Mouse (Mus musculus) c-Kit-positive CD71-negative TER-119-negative erythroid progenitor cells, embryonic 14.5 days (primary cell): ENCODE measurements around the gene Rplp0.
"Not testable (repeated sequence)": the region's sequence is repeated elsewhere in the genome, so short reads cannot be mapped to it uniquely, and the experiment has no call there.

Source experiments
- DNase-seq: peaks from one replicate; pipeline ENCODE4 v3.0.0-alpha.2; 2013; ENCODE audit warnings: low read depth

Gene Rplp0

DNA sequence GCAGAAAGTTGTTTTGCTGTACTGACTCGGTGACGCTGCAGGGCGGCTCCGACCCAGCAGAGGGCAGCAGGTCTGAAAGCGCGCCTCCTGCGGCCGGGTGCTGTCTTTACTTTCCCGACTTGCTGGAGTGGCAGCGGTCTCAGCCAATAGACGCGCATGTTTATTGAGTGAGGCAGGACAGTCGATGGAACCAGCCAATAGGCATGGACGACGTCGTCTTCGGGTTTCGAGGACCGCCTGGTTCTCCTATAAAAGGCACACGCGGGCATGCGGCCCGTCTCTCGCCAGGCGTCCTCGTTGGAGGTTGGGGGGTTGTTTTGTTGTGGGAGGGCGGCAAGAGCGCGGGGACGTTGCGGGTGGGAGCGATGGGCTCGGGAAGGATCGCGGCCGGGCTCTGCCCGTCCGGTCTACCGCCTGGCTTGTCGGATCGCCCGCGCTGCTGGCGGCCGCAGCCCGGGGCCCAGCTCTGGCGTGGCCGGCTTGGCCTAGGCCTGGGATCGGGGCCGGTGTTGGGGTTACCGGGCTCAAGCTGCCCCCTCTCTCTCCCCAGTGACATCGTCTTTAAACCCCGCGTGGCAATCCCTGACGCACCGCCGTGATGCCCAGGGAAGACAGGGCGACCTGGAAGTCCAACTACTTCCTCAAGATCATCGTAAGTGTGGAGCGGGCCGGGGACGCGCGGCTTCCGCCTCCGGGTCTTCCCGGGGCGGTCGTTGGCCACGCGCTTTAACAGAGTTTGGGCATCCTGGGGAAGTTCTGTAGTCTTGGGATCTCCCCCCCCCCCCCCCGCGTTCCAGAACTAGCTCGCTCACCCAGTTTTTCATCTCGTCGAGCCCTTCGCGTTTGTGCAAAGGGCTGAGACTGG, at the start of gene Rplp0:
Gene Rplp0, plus strand, starts transcription at position 231 of the 865 bp plus-strand sequence.
- peak; percentile 99 for DNase-seq

DNA sequence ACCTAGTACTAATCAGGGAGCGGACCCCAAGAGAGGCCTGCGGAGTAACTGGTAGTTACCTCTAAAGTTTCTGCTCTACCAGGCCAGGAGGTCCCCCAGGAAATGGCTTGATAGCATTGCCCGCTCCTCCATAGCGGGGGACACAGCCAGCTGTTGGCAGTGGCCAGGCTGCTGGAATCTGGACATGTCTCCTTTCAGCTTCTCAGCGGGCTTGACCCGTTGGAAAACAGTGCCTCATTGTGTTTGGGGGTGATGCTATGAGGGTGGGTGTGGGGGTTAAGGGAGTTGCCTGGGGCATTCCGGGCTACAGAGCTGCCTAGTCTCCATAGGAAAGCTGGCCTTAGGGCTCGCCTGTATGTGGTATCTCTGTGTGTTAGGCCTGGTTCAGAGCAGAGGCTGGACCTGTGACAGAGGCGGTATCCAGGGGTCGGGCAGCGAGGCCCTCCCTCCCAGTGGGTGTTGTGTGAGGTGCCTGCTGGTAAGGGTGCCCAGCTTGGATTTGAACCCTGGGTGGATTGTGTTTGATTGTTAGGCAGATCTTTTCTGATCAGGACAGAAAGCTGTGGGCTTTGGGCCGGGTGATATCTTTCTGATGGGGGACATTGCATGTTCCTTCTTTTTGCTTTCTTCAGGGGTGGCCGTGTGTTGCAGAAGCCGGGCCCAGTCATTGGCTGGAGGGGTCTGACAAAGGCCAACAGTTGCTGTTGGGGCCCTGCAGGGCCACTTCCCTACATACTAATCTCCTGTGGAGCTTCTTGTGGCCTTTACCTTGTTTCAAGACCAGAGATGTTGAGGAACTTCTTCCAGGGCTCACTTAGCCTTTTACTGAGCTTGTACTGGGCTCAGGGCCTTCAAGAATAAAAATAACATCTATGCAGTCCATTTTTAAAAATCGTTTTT, 49.2 kb upstream of the Rplp0 start:
- no peak for DNase-seq

DNA sequence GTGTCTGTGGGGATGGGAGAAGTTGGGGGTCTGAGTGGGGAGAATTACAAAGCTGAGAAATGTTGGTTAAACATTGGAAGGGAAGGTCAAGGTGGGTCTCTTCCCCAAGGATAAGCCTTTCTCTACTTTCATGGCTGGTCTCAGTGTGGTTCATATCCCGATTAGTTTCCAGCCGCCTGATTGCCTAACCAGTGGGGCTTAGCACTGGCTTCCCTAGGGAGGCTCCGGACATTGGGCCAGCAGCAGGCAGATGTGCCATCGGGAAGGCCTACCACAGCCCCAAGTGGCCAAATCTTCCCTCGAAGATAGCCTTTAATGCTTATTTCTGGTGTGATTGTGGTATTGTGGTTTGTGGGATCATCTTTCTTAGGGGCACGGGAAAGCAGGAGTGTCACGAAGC, 46.9 kb upstream of the Rplp0 start:
- DNase-seq = no peak

DNA sequence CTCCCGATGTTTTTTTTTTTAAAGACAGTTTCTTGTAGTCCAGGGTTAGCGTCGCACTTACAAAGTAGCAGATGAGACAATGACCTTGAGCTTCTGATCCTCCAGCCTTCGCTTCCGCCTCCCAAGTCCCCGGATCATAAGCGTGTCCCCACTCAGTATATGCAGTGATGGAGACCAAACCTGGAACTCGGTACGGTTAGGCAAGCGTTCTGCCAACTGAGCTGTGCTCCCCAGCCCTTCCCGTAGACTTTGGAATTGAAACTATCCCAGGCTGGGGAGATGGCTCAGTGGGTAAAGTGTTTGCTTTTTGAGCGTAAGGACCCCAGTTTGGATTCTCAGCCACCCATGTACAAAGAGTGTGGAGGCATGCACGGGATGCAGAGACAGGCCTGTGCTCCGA, 46.0 kb upstream of the Rplp0 start:
- no peak for DNase-seq

DNA sequence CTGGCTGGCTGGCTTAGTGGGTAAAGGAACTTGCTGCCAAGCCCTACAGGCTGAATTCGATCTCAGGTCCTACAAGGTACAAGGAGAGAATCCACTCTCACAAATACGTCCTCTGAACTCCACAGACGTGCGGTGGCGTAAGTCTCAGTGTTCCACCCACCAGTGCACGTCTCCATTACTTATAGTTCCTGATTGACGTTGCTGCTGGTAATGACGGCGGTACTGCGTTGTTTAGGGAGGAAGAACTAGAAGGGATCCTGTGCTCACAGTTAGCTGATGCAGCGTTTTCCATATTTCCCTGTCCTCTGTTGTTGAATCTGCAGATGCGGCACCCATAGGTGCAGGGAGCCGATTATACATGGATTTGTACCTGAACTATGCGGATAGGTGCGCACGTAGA, 45.5 kb upstream of the Rplp0 start:
- no peak for DNase-seq

DNA sequence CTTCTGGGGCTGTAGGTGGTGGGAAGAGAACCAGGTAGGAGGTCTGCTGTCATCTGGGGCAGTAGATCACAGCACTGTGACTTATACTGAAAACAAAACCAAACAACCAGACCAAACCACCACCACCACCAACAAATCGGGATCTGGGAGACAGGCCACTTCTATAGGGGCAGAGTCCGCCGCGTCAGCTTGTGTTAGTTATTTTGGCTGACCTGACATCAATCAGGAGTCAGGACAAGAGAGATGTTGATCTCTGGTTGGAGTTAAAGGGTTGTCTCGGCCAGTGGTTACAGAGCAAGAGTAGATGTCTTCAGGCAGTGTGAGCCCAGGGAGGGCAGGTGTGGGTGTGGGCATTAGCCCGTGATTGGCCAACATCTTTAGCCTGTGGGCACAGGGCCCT, 44.9 kb upstream of the Rplp0 start:
- DNase-seq = no peak

DNA sequence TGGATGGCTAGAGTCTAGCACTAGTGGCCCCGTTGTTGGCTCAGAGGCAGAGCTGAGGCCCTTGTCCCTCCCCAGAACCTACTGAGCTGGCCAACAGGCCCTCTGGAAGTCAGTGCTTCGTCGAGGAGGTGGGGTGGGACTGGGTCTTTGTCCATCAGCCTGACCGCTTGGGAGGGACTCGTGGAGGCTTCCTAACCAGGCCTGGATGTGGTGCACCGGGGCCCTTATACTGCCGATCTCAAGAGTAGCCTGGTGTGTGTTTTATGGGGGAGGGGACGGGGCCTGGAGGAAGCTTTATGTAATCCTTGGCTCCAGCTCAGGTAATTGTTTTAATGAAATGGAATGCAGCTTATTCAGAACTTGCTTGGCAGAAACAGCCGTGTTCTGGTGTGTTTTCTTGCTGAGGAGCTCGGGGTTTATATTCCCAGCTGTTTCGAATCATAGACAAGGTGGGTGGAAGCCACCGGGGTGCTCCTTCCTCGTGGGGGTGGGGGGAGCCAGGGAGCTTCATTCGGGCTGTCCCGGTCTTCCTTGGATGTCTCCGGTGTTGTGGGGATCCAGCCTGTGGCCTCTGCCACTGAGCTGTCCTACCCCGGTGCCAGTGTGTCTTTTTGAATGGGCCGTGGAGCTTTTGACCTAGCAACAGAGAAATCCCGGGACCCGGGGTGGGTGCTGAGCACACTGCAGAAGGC, 44.2 kb upstream of the Rplp0 start:
- DNase-seq = no peak

DNA sequence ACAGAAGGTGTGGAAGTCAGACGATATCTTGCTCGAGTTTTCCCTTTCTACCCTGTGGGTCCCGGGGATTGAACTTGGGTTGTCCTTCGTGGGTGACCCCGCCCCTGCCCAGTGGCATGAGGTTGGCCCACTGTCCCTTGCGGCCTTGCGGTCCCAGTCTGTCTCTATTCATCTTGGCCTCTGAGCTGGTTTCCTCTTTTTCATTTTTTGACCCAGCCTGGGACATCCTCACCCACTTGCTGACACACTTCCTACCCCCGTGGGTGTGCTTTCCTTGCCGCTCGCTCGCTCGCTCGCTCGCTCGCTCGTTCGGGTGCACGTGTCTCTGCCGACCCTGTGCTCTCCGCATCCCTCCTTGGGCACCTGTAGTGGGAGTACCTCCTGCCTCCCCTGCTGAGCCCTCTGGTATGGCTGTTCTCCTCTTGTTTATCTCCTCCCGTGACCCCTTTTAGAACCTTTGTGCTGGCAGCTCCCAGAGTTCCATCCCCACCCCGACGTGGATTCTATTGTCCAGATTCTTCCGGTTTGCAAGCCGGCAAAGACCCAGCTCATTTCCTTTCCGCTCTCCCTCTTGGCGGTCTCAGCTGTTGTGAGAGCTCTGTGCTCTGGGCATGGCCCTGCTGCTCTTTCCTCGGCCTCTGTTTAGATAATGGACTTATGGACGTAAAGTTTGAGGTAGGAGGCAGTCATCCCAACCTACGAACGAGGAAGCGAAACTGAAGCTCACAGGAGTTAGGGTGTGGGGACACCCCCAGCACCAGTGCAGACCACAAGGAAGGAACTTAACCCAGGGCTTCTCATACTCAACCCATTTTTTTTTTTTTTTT, 43.0 kb upstream of the Rplp0 start:
- no peak for DNase-seq

DNA sequence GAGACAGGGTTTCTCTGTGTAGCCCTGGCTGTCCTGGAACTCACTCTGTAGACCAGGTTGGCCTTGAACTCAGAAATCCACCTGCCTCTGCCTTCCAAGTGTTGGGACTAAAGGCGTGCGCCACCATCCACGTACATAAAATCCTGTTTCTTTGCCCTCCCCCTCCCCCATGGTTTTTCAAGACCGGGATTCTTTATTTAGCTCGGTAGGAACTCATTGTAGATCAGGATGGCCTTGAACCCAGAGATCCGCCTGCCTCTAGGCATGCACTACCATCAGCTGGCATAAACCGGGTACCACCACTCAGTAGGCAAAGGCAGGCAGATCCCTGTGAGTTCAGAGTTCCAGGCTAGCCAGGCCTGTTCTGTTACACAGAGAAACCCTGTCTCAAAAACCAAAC, 42.4 kb upstream of the Rplp0 start:
- DNase-seq = no peak

DNA sequence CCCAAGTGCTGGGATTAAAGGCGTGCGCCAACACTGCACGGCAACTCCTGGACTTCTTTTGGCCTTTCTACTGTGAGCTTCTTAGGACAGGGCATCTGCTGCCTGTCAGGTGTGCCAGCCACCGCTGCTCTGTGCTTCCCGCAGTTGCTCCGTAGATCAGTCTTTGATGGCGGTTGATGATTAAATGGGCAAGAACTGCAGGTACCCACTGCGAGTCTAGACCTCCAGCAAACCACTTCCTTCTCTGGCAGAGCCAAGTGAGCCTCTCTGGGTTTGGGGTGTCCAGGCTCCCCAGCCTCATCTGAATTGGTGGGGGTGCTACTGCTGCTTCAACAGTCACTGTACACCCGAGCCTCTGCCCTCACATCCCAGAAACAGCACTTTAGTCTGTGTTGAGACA, 41.8 kb upstream of the Rplp0 start:
- no peak for DNase-seq

DNA sequence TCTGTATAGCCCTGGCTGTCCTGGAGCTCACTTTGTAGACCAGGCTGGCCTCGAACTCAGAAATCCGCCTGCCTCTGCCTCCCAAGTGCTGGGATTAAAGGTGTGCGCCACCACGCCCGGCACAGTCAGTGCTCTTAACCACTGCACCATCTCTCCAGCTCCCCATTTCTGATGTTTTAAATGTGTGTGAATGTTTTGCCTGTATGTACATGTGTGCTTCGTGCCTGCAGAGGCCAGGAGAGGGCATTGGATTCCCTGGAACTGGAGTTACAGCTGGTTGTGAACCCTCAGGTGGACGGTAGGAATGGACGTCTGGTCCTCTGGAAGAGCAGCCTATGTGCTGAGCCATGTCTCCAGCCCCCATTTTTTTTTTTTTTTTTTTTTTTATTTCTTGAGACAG, 41.1 kb upstream of the Rplp0 start:
- DNase-seq = not testable (repeated sequence)

DNA sequence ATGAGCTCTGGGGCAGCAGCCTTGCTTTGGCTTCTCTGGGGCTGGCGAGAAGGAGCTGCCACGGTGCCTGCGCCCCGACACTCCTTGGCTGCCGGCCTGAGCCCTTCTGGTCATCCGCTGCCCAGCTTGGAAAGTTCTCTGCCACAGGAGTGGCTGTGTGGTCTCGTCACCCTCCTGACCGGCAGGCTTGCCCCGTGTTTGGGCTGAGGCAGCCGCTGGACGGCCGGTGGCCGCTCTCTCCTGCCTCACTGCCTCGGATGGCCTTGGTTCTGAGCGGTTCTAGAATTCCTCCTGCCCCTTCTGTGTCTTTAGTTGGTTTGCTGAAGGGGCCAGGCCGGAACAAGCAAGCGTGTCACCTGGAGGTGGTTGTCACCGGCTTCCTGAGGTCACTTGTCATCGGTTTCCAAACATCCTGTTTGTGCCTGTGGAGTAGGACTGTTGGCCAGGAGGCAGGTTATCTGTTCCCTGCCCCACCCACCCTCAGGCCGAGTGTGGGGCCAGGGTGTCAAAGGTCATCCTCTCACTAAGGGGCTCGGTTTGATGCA, 38.9 kb upstream of the Rplp0 start:
- DNase-seq = no peak

DNA sequence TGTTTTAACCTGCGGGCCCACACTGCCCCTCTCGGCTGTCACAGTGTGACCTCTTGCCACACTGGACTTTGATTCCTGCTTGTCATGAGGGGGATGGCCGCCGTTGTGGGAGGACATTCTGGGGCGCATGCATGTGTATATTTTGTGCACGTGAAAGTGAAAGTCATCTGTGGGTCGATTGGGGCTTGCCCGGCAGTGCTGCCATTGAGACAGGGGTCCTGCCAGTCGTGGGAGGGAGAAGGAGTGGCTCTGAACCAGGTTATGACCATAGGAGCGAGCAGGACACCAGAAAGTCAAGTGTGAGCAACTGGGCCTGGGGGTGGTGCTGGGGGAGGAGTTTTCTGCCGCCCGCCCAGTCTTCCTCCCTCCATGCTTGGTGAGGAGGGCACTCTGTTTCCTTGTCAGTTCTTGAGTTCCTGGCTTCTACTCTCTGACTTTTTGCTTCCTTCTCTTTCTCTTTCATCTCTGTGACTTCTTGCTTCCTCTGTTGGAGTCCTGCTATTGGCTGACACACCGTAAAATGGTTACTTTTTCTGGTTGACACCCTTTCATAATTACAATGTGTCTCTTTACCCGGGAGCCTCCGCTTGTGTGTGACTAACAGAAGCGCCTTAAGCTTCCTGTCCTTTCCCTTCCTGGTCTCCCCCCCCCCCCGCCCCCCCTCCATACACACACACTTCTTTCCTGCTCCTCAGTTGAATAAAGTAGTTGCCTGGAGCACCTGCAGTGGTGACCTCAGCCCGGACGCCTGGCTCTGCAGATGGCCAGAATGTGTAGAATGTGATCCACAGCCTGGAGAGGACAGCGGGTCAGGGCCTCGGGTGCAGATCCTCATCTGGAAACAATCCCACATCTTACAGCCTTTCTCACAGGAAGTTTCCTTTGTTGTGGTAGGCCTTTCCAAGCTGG, 37.5 kb upstream of the Rplp0 start:
- DNase-seq = no peak

DNA sequence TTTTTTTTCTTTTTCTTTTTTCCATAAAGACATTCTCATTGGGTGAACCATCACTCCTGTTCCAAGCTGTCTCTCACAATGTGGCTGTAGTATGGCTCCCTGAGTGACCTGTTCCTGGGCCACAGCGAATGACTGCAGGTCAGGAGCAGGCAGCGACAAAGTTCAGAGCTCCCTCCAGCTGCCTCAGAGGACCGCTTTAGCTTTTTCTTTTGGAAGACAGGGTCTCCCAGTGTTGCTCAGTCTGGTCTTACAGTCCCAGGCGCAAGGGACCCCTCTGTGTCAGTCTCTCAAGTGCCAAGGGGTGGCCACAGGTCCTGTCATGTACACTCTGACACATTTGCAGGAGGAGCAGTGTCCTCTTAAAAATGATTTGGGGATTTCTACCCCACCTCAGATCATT, 36.7 kb upstream of the Rplp0 start:
- DNase-seq = no peak

DNA sequence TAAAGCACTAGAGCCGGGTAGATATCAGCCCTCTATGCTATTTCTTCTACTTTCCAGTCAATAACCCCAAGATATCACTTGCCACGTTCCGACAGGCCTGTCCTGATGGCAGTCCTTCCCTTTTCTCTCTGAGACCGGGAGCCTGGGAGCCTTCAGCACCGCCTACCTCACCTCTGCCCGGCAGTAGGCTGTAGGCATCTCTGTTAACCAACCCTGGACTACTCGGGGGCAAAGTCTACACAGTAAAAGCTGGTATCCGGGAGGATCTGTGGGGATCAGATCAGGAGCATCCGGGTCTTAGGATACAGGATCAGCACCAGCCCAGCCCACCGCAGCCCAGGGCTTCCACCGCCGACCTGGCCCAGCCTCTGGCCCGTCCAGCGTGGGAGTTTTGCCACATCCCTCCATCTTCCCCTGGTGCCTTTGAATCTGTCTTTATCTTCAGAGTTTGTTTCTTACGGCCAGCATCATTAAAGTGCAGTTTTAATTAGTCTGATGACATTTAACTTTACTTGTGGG, 36.2 kb upstream of the Rplp0 start:
- no peak for DNase-seq

DNA sequence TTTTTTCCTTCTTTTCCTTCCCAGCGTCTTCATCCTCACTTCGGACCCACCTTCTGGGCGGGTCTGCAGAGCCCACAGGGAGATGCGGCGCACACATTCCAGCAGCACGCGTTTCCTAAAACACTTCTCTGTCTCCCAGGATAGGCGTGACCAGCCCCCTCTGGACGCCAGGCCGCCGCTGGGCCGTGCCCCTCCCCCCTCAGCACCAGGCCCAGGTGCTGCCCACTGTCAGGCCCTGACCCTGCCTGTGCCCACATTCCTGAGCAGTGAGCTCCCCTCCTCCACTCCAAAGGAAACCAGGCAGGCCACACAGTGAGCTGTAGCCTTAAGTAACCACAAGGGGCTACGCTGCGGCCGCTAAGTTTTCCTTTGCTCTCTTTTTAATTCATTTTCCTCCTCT, 35.3 kb upstream of the Rplp0 start:
- DNase-seq = no peak

DNA sequence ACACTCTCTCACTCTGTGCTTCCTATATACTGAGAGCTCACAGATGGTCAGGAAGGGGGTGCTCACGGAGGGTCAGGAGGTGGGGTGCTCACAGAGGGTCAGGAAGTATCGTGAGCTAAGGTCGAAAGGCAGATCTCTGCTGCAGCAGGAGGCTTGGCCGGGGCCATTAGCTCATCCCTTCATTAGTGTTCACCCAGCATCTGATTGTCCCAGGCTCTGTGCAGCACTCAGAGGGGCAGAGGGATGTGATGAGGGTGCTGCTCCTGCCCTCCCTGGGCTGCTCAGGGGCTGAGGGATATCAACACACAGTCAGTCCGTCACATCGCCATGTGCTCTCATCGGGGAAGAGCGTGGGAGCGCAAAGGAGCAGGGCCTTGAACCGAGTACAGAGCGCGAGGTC, 34.8 kb upstream of the Rplp0 start:
- DNase-seq = no peak

DNA sequence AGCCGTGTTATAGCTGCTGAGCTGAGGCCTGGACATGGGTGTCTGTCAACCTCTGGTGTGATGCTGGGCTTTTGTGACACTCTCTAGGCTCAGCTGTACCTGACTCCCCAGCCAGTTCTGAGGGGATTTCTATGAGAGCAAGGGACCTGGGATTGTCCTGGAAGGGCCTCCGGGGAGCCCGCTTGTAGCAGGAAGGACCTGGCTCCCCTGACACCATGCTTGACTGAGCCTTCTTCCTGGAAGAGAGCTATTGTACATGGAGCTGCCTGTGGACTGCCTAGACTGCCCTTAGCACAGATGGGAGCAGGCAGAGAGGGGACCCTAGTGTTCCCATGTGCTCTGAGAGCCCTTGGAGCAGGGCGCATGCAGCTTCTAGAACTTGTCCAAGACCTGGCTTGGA, 33.9 kb upstream of the Rplp0 start:
- DNase-seq = no peak

DNA sequence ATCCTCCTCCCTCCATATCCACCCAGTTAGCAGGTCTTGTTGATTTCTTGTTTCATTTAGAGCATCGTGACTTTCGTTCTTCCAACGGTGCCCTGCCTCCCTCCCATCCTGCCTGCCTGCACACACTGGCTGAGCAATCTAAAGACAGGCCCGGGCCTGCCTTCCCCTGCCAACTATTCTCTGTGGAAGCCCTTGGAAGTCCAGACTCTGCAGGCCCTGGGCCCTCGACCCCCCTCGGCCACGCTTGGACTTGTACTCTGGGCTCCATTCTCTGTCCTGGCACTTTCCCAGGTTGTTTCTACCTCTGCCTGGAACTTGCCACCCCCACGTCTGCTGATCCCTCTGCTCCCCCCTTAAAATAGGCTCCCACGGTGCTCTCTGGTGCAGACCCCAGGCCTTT, 33.3 kb upstream of the Rplp0 start:
- no peak for DNase-seq
